Mouse (Mus musculus): ENCODE data around the gene Slc25a23.

DNA sequence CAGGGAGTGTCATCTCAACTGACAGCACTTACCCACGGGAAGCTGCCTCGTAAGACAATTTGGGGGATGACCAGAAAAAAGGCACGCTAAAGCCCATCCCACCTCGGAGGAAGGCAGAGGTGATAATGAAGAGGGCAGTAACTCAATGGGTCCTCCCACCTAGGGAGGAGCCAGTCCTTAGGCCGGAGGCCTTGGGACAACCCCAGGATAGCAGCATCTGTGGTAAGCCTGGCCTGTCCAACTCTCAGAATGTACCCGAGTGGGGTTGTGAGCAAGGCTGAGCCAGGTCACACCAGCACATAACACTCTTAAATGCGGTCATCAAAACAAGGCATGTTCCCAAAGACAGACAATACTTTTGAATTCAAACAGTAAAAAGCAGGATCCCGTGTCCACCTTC, 30.0 kb downstream of the Slc25a23 start:
- TF ChIP-seq CTCF (IDR thresholded peaks at IDR 0.05; ENCODE audit: borderline replicate concordance, extremely low read depth, insufficient read depth, insufficient read length) (no peak), POLR2A (IDR thresholded peaks at IDR 0.05; ENCODE audit: borderline replicate concordance, extremely low read depth, insufficient read depth, insufficient read length, poor library complexity, severe bottlenecking) (no peak)

Measured in brain, embryonic 14.5 days (tissue).